Mouse (Mus musculus) liver, embryonic 14.5 days (tissue): ENCODE measurements around the gene Eno3. TPM values are rescaled to one million over a fixed set of nuclear protein-coding genes. Genes with fewer than 3 reads are reported as not detected.
A peak's percentile ranks its signal among the peaks of the same experiment; 100 is the strongest.

ENCODE experiments used
- ATAC-seq: fragments of 200-750 bp; cut with Nextera tagmentation; 2 replicates; pipeline ENCODE4 v1.8.0; 2017; ENCODE audit warnings: moderate number of reproducible peaks, mild to moderate bottlenecking, moderate library complexity; ENCODE audit not compliant: insufficient read depth
- DNase-seq, 3 experiments: peaks; one replicate each; pipeline ENCODE4 v3.0.0-alpha.2; 2012 to 2013; ENCODE audit warnings: low read depth in 3 of 3, low spot score in 3 of 3
- H3K27ac ChIP-seq: fragments of 300-500 bp; sonication (generic); 2 replicates; pipeline ENCODE4 v1.5.1; 2014; ENCODE audit warnings: moderate library complexity, mild to moderate bottlenecking, control low read depth, inconsistent platforms
- H3K27me3 ChIP-seq: fragments of 300-500 bp; sonication (generic); 2 replicates; pipeline ENCODE4 v1.6.1; 2014; ENCODE audit warnings: mild to moderate bottlenecking, low read length, moderate library complexity; ENCODE audit not compliant: control insufficient read depth, insufficient read depth
- H3K36me3 ChIP-seq: fragments of 300-500 bp; sonication (generic); replicated peaks from 2 replicates; pipeline ENCODE4 v1.6.1; 2014; ENCODE audit warnings: low read depth; ENCODE audit not compliant: control insufficient read depth, insufficient read depth
- H3K4me1 ChIP-seq, 2 experiments: fragments of 200-500 bp in 1 of 2; fragments of 300-500 bp in 1 of 2; sonication (generic) in 1 of 2; replicated peaks; 2 replicates each; pipeline ENCODE4 v1.6.1; 2012 to 2014; ENCODE audit warnings: antibody characterized with exemption in 1 of 2, inconsistent platforms in 1 of 2, low read length in 1 of 2; ENCODE audit not compliant: control insufficient read depth in 2 of 2, insufficient read depth in 2 of 2
- H3K4me2 ChIP-seq: fragments of 300-500 bp; sonication (generic); 2 replicates; pipeline ENCODE4 v1.6.1; 2014; ENCODE audit warnings: low read depth, mild to moderate bottlenecking, control low read depth, moderate library complexity
- H3K4me3 ChIP-seq, 2 experiments: fragments of 200-500 bp in 1 of 2; fragments of 300-500 bp in 1 of 2; sonication (generic) in 1 of 2; 2 replicates each; pipeline ENCODE4 v1.5.1; 2012 to 2014; ENCODE audit warnings: low read depth in 2 of 2, low read length in 2 of 2, mild to moderate bottlenecking in 2 of 2, control low read depth in 1 of 2, inconsistent platforms in 1 of 2, moderate library complexity in 1 of 2; ENCODE audit not compliant: insufficient read depth in 1 of 2
- H3K9ac ChIP-seq: fragments of 300-500 bp; sonication (generic); replicated peaks from 2 replicates; pipeline ENCODE4 v1.6.1; 2014; ENCODE audit warnings: mild to moderate bottlenecking, control low read depth, moderate library complexity
- H3K9me3 ChIP-seq: fragments of 300-500 bp; sonication (generic); 2 replicates; pipeline ENCODE4 v1.6.1; 2016; ENCODE audit warnings: low read length, mixed read lengths; ENCODE audit not compliant: control insufficient read depth
- CTCF ChIP-seq: IDR thresholded peaks from 2 replicates; pipeline ENCODE4 v1.5.1; 2016; ENCODE audit warnings: antibody characterized with exemption, low read depth, control low read depth
- EP300 ChIP-seq: IDR thresholded peaks from 2 replicates; pipeline ENCODE4 v1.6.1; 2016; ENCODE audit warnings: antibody characterized with exemption, low read depth
- WGBS: fragments of 180-500 bp; shearing (Covaris S2); extraction: QIAGEN DNeasy Blood & Tissue Kit; methylation state at CpG from one replicate; pipeline ENCODE4 v1.1.7; 2014; ENCODE audit not compliant: insufficient replicate concordance; 5-methylcytosine and 5-hydroxymethylcytosine counted together
- polyA plus RNA-seq, 2 experiments: library from polyadenylated mRNA; depleted of rRNA in 1 of 2; stranded (reverse) in 1 of 2; unstranded in 1 of 2; fragments of >200 nt; fragmentation: Nextera tagmentation in 1 of 2; extraction: Ambion mirVana in 1 of 2; gene quantifications; 2 replicates each; pipeline versions ENCODE4 v1.2.1 to v1.2.3; 2012 to 2014

Gene Eno3
- polyA plus RNA-seq, 2 experiments, result 3.6 to 3.7 TPM

DNA sequence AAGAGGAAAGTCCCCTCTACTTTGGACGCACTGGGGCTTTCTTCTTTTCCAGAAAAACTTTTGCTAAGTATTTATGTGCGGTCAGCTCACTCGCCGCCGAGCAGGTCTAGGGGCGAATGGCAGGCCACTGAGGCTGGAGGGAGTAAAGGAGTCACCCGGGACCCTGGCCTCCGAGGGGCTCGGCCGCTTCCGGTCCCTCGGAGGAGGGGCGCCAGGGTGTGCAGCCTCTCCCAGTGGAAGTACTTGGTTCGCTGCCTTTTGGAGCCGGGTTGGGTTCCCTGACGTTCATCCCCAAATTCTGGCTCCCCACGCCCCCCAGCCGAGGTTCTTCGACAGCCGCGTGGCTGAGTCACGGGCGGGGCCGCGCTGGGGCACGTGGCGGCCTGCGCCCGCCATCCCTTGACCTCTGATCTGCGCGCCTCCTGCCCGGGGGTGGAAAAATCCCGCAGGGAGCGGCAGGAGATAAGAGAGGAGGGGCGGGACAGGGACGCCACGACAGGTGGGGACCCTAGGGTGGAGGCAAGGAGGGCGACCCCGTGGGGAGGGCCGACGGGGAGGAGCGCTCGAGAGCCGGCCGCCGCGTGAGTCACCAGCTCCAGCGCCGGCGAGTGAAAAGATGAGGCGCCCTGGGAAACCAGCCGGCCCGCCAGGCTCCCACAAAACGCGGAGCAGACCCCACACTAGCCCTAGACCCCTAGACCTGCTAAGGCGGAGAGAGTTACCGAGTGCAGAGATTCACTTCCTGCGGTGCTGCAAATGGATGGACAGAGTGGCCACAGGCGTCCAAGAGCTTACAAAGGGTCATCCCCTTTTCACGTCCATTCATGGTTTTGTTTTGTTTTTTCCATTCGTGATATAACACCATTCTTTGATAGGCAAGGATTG is 1.2 kb upstream of the Eno3 start:
- H3K4me1 ChIP-seq, result peaks cover 33 to 37% of the 10 kb centered on the region in 2 experiments
- H3K27ac ChIP-seq, result peak overlapping the region; percentile 91
- TF ChIP-seq EP300, result no peak
- TF ChIP-seq CTCF, result no peak
- no peaks in the 10 kb centered on the region for H3K9me3 ChIP-seq
- ATAC-seq, result 0 out of 2 replicates have a peak, but pooled peaks have one; percentile 13
- peak overlapping the region; percentile 99 for H3K9ac ChIP-seq
- H3K36me3 ChIP-seq, result peaks cover 21% of the 10 kb centered on the region
- peak overlapping the region; percentile 85 for H3K4me2 ChIP-seq
- DNase-seq, result no peak
- H3K4me3 ChIP-seq, result peak overlapping the region; percentile 66 to 97
- 2% methylated on average over 61 of the region's 61 CpGs for WGBS
- H3K27me3 ChIP-seq, result no peaks in the 10 kb centered on the region; the same call in 1 of the 2 replicates

DNA sequence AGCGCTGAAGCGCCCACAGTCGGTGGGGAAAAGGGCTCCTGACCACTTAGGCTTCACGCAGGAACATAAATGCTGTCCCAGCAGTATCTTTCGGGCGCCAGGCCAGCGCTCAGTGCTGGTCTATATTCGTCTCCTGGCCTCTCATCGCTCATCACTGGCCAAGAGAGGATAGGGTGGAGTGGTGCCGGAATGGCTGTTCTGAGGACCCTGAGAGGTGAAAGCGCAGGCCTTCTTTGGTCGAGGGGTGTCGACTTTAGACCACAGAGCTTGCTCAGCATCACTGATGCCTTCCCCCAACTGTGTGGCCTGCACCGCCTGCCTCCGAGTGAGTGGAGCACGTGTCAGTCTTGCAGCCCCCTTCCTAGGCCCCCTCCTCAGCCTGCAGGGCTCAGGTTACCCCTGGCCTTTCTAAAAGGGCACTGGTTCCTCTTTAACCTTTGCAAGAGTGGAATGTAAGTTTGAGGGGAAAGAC is 510 bp upstream of the Eno3 start:
- peak overlapping the region; percentile 85 for H3K4me2 ChIP-seq
- no peaks in the 10 kb centered on the region; the same call in 1 of the 2 replicates for H3K27me3 ChIP-seq
- WGBS, result 23% methylated on average over 16 of the region's 16 CpGs
- no peak overlapping the region; the same call in 1 of the 2 replicates for H3K9ac ChIP-seq
- peaks cover 27 to 30% of the 10 kb centered on the region in 2 experiments for H3K4me1 ChIP-seq
- DNase-seq (no peak), ATAC-seq (no peak)
- H3K4me3 ChIP-seq, result peak overlapping the region; percentile 21 to 97
- H3K36me3 ChIP-seq, result peaks cover 14% of the 10 kb centered on the region
- no peak overlapping the region for H3K27ac ChIP-seq
- no peak for TF ChIP-seq CTCF
- no peak for TF ChIP-seq EP300
- no peaks in the 10 kb centered on the region for H3K9me3 ChIP-seq

DNA sequence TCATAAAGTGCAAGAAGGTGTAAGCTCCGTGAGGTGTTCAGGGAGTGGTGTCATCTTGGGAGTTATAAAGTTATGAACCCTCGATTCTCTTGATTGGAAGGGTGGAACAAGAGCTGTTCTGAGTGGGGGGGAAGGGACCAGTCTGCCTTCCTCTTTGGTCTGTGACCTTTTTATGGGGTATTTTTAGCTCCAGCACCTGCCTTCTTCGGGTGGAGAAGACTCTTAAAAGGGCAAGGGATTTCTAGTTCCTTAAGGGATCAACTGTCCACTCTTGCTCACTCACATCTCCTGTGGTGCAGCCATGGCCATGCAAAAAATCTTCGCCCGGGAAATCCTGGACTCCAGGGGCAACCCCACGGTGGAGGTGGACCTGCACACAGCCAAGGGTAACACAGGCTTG is 571 bp downstream of the Eno3 start:
- Histone ChIP-seq H3K4me2 (no peak overlapping the region), H3K27ac (no peak overlapping the region), H3K4me1 (peaks cover 19 to 20% of the 10 kb centered on the region in 2 experiments), H3K27me3 (no peaks in the 10 kb centered on the region; the same call in 1 of the 2 replicates), H3K4me3 (no peak overlapping the region), H3K36me3 (peaks cover 4% of the 10 kb centered on the region), H3K9me3 (no peaks in the 10 kb centered on the region), H3K9ac (no peak overlapping the region)
- 50% methylated on average over 6 of the region's 6 CpGs for WGBS
- TF ChIP-seq CTCF (no peak), EP300 (no peak)
- DNase-seq (no peak), ATAC-seq (no peak)

DNA sequence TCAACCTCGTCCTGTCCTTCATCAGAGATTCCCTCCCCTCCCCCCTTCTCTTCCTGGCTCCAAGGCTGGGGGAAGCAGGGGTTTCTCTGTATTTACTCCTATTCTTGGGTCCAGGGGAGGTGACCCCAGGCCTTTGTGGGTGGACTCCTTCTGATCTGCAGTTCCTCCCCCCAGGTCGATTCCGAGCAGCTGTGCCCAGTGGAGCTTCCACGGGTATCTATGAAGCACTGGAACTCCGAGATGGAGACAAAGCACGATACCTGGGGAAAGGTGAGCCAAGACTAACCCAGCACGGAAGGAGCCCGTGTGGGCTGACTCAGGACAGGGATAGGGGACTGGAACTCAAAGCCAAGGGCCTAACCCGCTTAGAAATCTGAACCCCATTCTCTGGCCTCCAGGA is 989 bp downstream of the Eno3 start:
- Histone ChIP-seq H3K36me3 (peaks cover 2% of the 10 kb centered on the region), H3K4me1 (peaks cover 15 to 20% of the 10 kb centered on the region in 2 experiments), H3K4me3 (no peak overlapping the region), H3K27me3 (no peaks in the 10 kb centered on the region; the same call in 1 of the 2 replicates), H3K27ac (no peak overlapping the region), H3K9ac (no peak overlapping the region), H3K9me3 (no peaks in the 10 kb centered on the region), H3K4me2 (no peak overlapping the region)
- ATAC-seq, result no peak
- 73% methylated on average over 9 of the region's 9 CpGs for WGBS
- DNase-seq, result no peak
- TF ChIP-seq CTCF, result no peak
- TF ChIP-seq EP300, result no peak

DNA sequence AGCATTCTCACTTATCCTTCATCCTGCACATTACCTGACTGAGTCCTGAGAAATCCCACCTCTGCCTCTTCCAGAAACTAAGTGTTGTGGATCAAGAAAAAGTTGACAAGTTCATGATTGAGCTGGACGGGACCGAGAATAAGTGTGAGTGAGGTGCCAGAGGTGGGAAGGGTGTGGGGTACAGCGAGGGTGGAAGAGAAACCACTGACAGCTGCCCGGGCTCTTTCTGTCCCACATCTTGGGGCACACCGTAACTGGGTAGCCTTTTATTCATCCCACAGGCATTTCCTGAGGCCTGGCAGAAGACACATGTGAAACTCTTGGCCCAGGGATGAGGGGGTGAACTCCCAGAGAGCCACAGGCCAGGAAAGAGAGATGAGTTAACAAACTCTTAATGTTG is 1.5 kb downstream of the Eno3 start:
- H3K27me3 ChIP-seq, result no peaks in the 10 kb centered on the region; the same call in 1 of the 2 replicates
- H3K4me1 ChIP-seq, result peaks cover 15 to 20% of the 10 kb centered on the region in 2 experiments
- TF ChIP-seq CTCF, result no peak
- TF ChIP-seq EP300, result no peak
- DNase-seq (no peak), ATAC-seq (no peak)
- no peak overlapping the region for H3K27ac ChIP-seq
- H3K36me3 ChIP-seq, result peaks cover 5% of the 10 kb centered on the region
- H3K9me3 ChIP-seq, result no peaks in the 10 kb centered on the region
- H3K4me3 ChIP-seq, result no peak overlapping the region
- 68% methylated on average over 5 of the region's 5 CpGs for WGBS
- H3K4me2 ChIP-seq, result no peak overlapping the region
- H3K9ac ChIP-seq, result no peak overlapping the region
